Mouse (Mus musculus) kidney, postnatal 0 days (tissue): Measurements from ENCODE around the gene Smad3. TPM values are rescaled to one million over a fixed set of nuclear protein-coding genes. Genes with fewer than 3 reads are reported as not detected.

Experiments
- ATAC-seq: fragments of 200-750 bp; cut with Nextera tagmentation; replicated peaks from 2 replicates; pipeline ENCODE4 v1.8.0; 2017; ENCODE audit warnings: low read depth, moderate number of reproducible peaks, moderate TSS enrichment, moderate library complexity; ENCODE audit not compliant: low FRiP score
- DNase-seq: peaks from one replicate; pipeline ENCODE4 v3.0.0-alpha.2; 2016; ENCODE audit warnings: low spot score
- H3K27ac ChIP-seq: fragments of 300-500 bp; sonication (generic); 2 replicates; pipeline ENCODE4 v1.5.1; 2014; ENCODE audit warnings: mild to moderate bottlenecking
- H3K27me3 ChIP-seq: fragments of 300-500 bp; sonication (generic); 2 replicates; pipeline ENCODE4 v1.6.1; 2014; ENCODE audit warnings: low read length, mixed read lengths; ENCODE audit not compliant: insufficient read depth
- H3K36me3 ChIP-seq: fragments of 300-500 bp; sonication (generic); 2 replicates; pipeline ENCODE4 v1.6.1; 2014; ENCODE audit warnings: low read length, mixed read lengths; ENCODE audit not compliant: insufficient read depth
- H3K4me1 ChIP-seq: fragments of 300-500 bp; sonication (generic); replicated peaks from 2 replicates; pipeline ENCODE4 v1.6.1; 2014; ENCODE audit warnings: antibody characterized with exemption, low read length, mixed read lengths; ENCODE audit not compliant: insufficient read depth
- H3K4me2 ChIP-seq: fragments of 300-500 bp; sonication (generic); 2 replicates; pipeline ENCODE4 v1.6.1; 2014; ENCODE audit warnings: mild to moderate bottlenecking, low read length, moderate library complexity, mixed read lengths
- H3K4me3 ChIP-seq: fragments of 300-500 bp; sonication (generic); replicated peaks from 2 replicates; pipeline ENCODE4 v1.5.1; 2014; ENCODE audit warnings: low read depth, low read length
- H3K9ac ChIP-seq: fragments of 300-500 bp; sonication (generic); 2 replicates; pipeline ENCODE4 v1.6.1; 2014; ENCODE audit warnings: low read depth, low read length
- H3K9me3 ChIP-seq: fragments of 300-500 bp; sonication (generic); replicated peaks from 2 replicates; pipeline ENCODE4 v1.6.1; 2016; ENCODE audit warnings: low read length, inconsistent platforms, mixed read lengths
- CTCF ChIP-seq: IDR thresholded peaks from 2 replicates; pipeline ENCODE4 v1.5.1; 2016; ENCODE audit warnings: antibody characterized with exemption, low read depth, mild to moderate bottlenecking, moderate library complexity
- whole genome bisulfite sequencing: fragments of 180-500 bp; shearing (Covaris S2); extraction: QIAGEN DNeasy Blood & Tissue Kit; methylation state at CpG from one replicate; pipeline ENCODE4 v1.1.7; 2014; 5-methylcytosine and 5-hydroxymethylcytosine counted together
- polyA plus RNA-seq: library from polyadenylated mRNA; unstranded; fragments of >200 nt; fragmentation: Nextera tagmentation; extraction: Ambion mirVana; gene quantifications from 2 replicates; pipeline ENCODE4 v1.2.1, GENCODE M21; 2015

Smad3 gene
- polyA plus RNA-seq, 1 experiment from 2014 or later, result 20.0 TPM

- Histone ChIP-seq H3K4me1 (peaks cover 40% of the 10 kb centered on the region), H3K4me3 (no peak overlapping the region), H3K27ac (peak overlapping the region; percentile 79), H3K9me3 (no peaks in the 10 kb centered on the region), H3K4me2 (no peak overlapping the region), H3K36me3 (peaks cover 6% of the 10 kb centered on the region; the same call in 1 of the 2 replicates), H3K9ac (no peak overlapping the region), H3K27me3 (no peaks in the 10 kb centered on the region)
- peak; percentile 60 for DNase-seq
- TF ChIP-seq CTCF, result no peak
- WGBS, result 17% methylated on average over 9 of the region's 9 CpGs
- no peak; the same call in 1 of the 2 replicates for ATAC-seq
Observed at GRCm38 (mm10) chr9:63706152-63706733, 51.6 kb downstream of the Smad3 start.

- WGBS, result 75% methylated on average over 6 of the region's 6 CpGs
- H3K27ac ChIP-seq, result no peak overlapping the region
- no peak overlapping the region for H3K9ac ChIP-seq
- no peak overlapping the region for H3K4me2 ChIP-seq
- ATAC-seq (no peak), DNase-seq (no peak)
- H3K36me3 ChIP-seq, result peaks cover 6% of the 10 kb centered on the region; the same call in 1 of the 2 replicates
- H3K27me3 ChIP-seq, result no peaks in the 10 kb centered on the region
- peaks cover 43% of the 10 kb centered on the region for H3K4me1 ChIP-seq
- no peaks in the 10 kb centered on the region for H3K9me3 ChIP-seq
- no peak overlapping the region for H3K4me3 ChIP-seq
- no peak for TF ChIP-seq CTCF
Observed at GRCm38 (mm10) chr9:63704979-63705751, 52.6 kb downstream of the Smad3 start.

- Histone ChIP-seq H3K9ac (no peak overlapping the region), H3K4me2 (no peak overlapping the region), H3K4me3 (no peak overlapping the region), H3K9me3 (no peaks in the 10 kb centered on the region), H3K27ac (no peak overlapping the region), H3K36me3 (peaks cover 2% of the 10 kb centered on the region; the same call in 1 of the 2 replicates), H3K4me1 (peaks cover 52% of the 10 kb centered on the region), H3K27me3 (no peaks in the 10 kb centered on the region)
- no peak for TF ChIP-seq CTCF
- ATAC-seq, result no peak
- DNase-seq, result no peak
- WGBS, result 64% methylated on average over 5 of the region's 5 CpGs
Observed at GRCm38 (mm10) chr9:63704131-63704530, 53.7 kb downstream of the Smad3 start.

GRCm38 (mm10) chr9:63703236-63703785, 54.5 kb downstream of the Smad3 start:
- Histone ChIP-seq H3K4me1 (peaks cover 60% of the 10 kb centered on the region), H3K9me3 (no peaks in the 10 kb centered on the region), H3K36me3 (no peaks in the 10 kb centered on the region), H3K4me3 (no peak overlapping the region), H3K9ac (no peak overlapping the region), H3K4me2 (no peak overlapping the region), H3K27ac (no peak overlapping the region), H3K27me3 (no peaks in the 10 kb centered on the region)
- ATAC-seq (0 out of 2 replicates have a peak, but pooled peaks have one; percentile 16), DNase-seq (no peak)
- 72% methylated on average over 7 of the region's 7 CpGs for WGBS
- no peak for TF ChIP-seq CTCF

- WGBS, result 23% methylated on average over 16 of the region's 16 CpGs
- Histone ChIP-seq H3K27me3 (no peaks in the 10 kb centered on the region), H3K9me3 (no peaks in the 10 kb centered on the region), H3K9ac (no peak overlapping the region), H3K36me3 (no peaks in the 10 kb centered on the region), H3K4me3 (no peak overlapping the region), H3K4me2 (peak overlapping the region; percentile 25), H3K27ac (peak overlapping the region; percentile 58; the same call in 1 of the 2 replicates), H3K4me1 (peaks cover 65% of the 10 kb centered on the region)
- no peak for TF ChIP-seq CTCF
- DNase-seq (peak; percentile 75), ATAC-seq (no peak)
Observed at GRCm38 (mm10) chr9:63702502-63703013, 55.2 kb downstream of the Smad3 start.

- Histone ChIP-seq H3K4me1 (peaks cover 65% of the 10 kb centered on the region), H3K27ac (no peak overlapping the region), H3K4me3 (no peak overlapping the region), H3K9ac (no peak overlapping the region), H3K27me3 (no peaks in the 10 kb centered on the region), H3K36me3 (no peaks in the 10 kb centered on the region), H3K4me2 (no peak overlapping the region), H3K9me3 (no peaks in the 10 kb centered on the region)
- 74% methylated on average over 4 of the region's 4 CpGs for WGBS
- DNase-seq, result no peak
- TF ChIP-seq CTCF, result no peak
- ATAC-seq, result no peak
Observed at GRCm38 (mm10) chr9:63701957-63702309, 55.9 kb downstream of the Smad3 start.
